Mouse (Mus musculus): ENCODE measurements around the gene Serpinb6a. TPM values are rescaled to one million over a fixed set of nuclear protein-coding genes. Genes with fewer than 3 reads are reported as not detected.
A peak's percentile ranks its signal among the peaks of the same experiment; 100 is the strongest.

Serpinb6a gene
- total RNA-seq, 2 experiments from 2014 or later: 425 to 528 TPM

GRCm38 (mm10) chr13:33921041-33921440 lies 81.6 kb downstream of the Serpinb6a start:
- no peak for DNase-seq

GRCm38 (mm10) chr13:33906821-33907220 lies 95.8 kb downstream of the Serpinb6a start:
- DNase-seq: no peak

DNA sequence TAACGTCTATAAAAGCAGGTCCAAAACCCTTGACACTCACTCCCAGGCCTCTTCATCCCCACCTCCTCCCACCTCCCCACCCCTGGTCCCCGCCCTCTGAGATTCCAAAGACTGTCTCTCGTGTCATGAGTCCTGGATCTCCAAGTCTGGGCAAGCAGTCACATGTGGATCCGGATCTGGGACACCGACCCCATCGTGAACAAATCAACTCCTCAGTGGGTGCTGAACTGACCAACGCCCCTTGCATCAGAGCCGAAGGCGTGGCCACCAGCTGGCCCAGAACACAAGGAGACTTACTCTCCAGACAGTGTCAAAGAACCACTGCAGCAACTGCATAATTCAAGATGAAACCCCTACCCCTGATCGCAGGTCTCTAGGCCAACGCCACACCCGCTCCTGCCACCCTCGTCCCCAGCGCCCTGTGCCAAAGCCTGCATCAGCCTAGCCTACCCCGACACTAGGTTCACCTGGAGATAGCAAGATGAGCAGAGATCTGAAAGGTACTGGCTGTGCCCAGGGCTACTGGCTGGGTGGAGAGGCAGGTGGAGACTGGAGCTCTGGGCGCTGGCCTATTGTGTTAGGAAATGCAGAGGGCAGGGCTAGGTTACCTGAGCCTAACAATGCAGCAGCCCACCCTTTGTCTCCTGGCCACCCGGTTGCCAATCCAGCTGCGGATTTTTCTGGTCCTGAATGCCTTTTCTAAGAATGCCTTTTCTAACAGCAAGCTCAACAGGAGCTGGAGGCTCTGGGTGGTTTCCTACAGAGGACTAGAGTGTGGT lies 97.2 kb downstream of the Serpinb6a start, which contains the start of gene Serpinb6c:
TSS of gene Serpinb6c (minus strand) at position 533 of the 779 bp plus-strand sequence.
- no peak for DNase-seq

DNA sequence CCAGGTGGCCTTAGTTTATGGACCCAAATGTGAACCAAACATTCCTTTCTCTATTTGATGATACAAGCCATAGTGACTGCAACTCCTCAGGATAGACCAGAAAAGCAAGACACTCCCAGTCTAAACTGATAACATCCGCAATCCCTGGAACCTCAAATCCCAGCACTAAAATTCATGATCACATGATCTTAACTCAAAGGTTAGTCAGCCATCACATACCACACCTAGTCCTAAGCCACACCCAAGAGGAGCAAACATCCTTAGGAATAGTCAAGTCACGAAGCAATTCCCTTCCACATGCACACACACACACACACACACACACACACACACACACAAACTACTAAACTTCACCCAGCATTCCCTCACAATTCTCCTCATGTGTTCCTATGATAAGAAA lies 99.3 kb downstream of the Serpinb6a start:
- no peak for DNase-seq

- DNase-seq: peak; percentile 59 to 66
These were observed 108.4 kb downstream of the Serpinb6a start for GRCm38 (mm10) chr13:33894207-33894606.

Other genes starting within 250 kb of the Serpinb6a start
- not detected for gene Serpinb6e, start 159.4 kb downstream of the Serpinb6a start, total RNA-seq (2021)
- under 1 TPM in 1 of 2 experiments, not detected in 1; 0.36 TPM for gene Serpinb6c, start 97.1 kb downstream of the Serpinb6a start, total RNA-seq (2021)
- gene Nqo2, start 38.1 kb downstream of the Serpinb6a start, total RNA-seq (2021): 10 to 100 TPM; 30.1 to 69.5 TPM
- gene Ripk1, start 431 bp downstream of the Serpinb6a start, total RNA-seq (2021): 10 to 100 TPM; 29.9 to 35.4 TPM
- 10 to 100 TPM; 89.7 to 98.7 TPM for gene Bphl, start 34.8 kb upstream of the Serpinb6a start, total RNA-seq (2021)
- 10 to 100 TPM; 24.6 to 42.9 TPM for gene Tubb2a, start 75.2 kb upstream of the Serpinb6a start, total RNA-seq (2021)
- 1 to 10 TPM; 1.4 to 2.2 TPM for gene Tubb2b, start 127.7 kb upstream of the Serpinb6a start, total RNA-seq (2021)
- gene Psmg4, start 160.2 kb upstream of the Serpinb6a start, total RNA-seq (2021): 10 to 100 TPM; 33.9 to 41.6 TPM